ENCODE assay signal across 7 mouse cellular contexts in genomic region chr13:3670039-3670438, GRCm38 (mm10). TPM values are rescaled to one million over a fixed set of nuclear protein-coding genes. Genes with fewer than 3 reads are reported as not detected.
DNase-seq lines count a peak whose midpoint lies in the region; ATAC-seq lines count a peak whose summit lies in the region.

No protein-coding gene starts in this region.

- H3K27ac ChIP-seq in liver, embryonic 12.5 days: 0 out of 2 replicates have a peak overlapping the region, but pooled peaks have one; percentile 17

- H3K4me3 ChIP-seq in liver, embryonic 12.5 days: no peak overlapping the region

- peak; percentile 34 for DNase-seq in adrenal gland, adult 8-10 months
- DNase-seq in embryo, embryonic 10.5 days (ENCODE audit: low spot score): peak; percentile 61
- peak; percentile 22 for DNase-seq in heart, postnatal 4 days
- no peak for DNase-seq in urinary bladder, adult 2 months (ENCODE audit: low spot score)
- DNase-seq in spleen, postnatal 4 days (ENCODE audit: low spot score in 2 of 2): no peak

- 34% methylated on average over 1 of the region's 1 CpGs for WGBS in liver, embryonic 12.5 days (ENCODE audit: insufficient replicate concordance)

- peak; percentile 57 for ATAC-seq in liver, embryonic 12.5 days
- no peak for ATAC-seq in monocyte, adult 5-6 weeks (replicated peaks; ENCODE audit: insufficient number of reproducible peaks, low FRiP score, low TSS enrichment, poor library complexity, severe bottlenecking)

- no peak overlapping the region for H3K4me2 ChIP-seq in liver, embryonic 12.5 days

- H3K9ac ChIP-seq in liver, embryonic 12.5 days: no peak overlapping the region

- no peaks in the 10 kb centered on the region for H3K27me3 ChIP-seq in liver, embryonic 12.5 days (replicated peaks)

- H3K9me3 ChIP-seq in liver, embryonic 12.5 days (replicated peaks): no peaks in the 10 kb centered on the region

- no peaks in the 10 kb centered on the region for H3K36me3 ChIP-seq in liver, embryonic 12.5 days

- 0 out of 2 replicates have a peak, but pooled peaks cover 13% of the 10 kb centered on the region for H3K4me1 ChIP-seq in liver, embryonic 12.5 days

RNA-seq across cellular contexts. Expression of gene Asb13, which starts 36.2 kb away (rescaled TPM):
- total RNA-seq in adrenal gland, adult 8-10 months (2022): 10 to 100 TPM; 13.7 to 22.5 (median 20.0) TPM
- 1 to 10 TPM; 5.4 to 8.4 TPM for total RNA-seq in heart, postnatal 4 days (2021)
- 3.3 and 3.6 TPM in 2 replicates for polyA plus RNA-seq in liver, embryonic 12.5 days (2016; fragmentation: Nextera tagmentation; extraction: Ambion mirVana)
- total RNA-seq in monocyte, adult 5-6 weeks (2017): 11.3 to 47.5 TPM (median 22.3 TPM) in 3 replicates
- polyA plus RNA-seq in urinary bladder, adult 2 months (2012; rRNA removed): 19.5 and 20.6 TPM in 2 replicates

RNA-seq across cellular contexts. Expression of gene Fam208b, which starts 59.1 kb away (rescaled TPM):
- total RNA-seq in adrenal gland, adult 8-10 months (2022): 10 to 100 TPM; 23.8 to 31.9 (median 28.3) TPM
- 10 to 100 TPM; 20.8 to 22.1 TPM for total RNA-seq in heart, postnatal 4 days (2021)
- polyA plus RNA-seq in liver, embryonic 12.5 days (2016; fragmentation: Nextera tagmentation; extraction: Ambion mirVana): 7.4 and 7.8 TPM in 2 replicates
- 40.1 to 94.3 TPM (median 40.6 TPM) in 3 replicates for total RNA-seq in monocyte, adult 5-6 weeks (2017)
- 14.1 and 16.1 TPM in 2 replicates for polyA plus RNA-seq in urinary bladder, adult 2 months (2012; rRNA removed)

Comparison
In these comparisons a context has a peak if more than half of its experiments do, and no peak if none do; other contexts are left out.
1. DNase-seq: peak in adrenal gland, adult 8-10 months (single experiment), embryo, embryonic 10.5 days (single experiment) and heart, postnatal 4 days (single experiment); none in urinary bladder, adult 2 months (single experiment) and spleen, postnatal 4 days (0 of 2).